Mouse (Mus musculus) mouse embryonic stem cell (cell line): ENCODE measurements at regions not wholly inside any gene's neighbourhood (a gene's known extent, or its start where the extent isn't known, plus 50 kb on each side); places are given as distances from the start of the nearest gene placed in this dataset.

ENCODE experiments used
- in situ Hi-C, 2 experiments: fragments of 300-500 bp; cut with MboI; formaldehyde crosslinking; loops; 1 replicate in 1 of 2; 3 replicates in 1 of 2; pipeline ENCODE4 v1.14.3; 2019 to 2020; ENCODE audit warnings: low sequenced_read_pairs in 2 of 2, low pct_unique_long_range_greater_than_20kb in 1 of 2, mixed read lengths in 1 of 2; ENCODE audit not compliant: unreplicated experiment in 1 of 2

DNA sequence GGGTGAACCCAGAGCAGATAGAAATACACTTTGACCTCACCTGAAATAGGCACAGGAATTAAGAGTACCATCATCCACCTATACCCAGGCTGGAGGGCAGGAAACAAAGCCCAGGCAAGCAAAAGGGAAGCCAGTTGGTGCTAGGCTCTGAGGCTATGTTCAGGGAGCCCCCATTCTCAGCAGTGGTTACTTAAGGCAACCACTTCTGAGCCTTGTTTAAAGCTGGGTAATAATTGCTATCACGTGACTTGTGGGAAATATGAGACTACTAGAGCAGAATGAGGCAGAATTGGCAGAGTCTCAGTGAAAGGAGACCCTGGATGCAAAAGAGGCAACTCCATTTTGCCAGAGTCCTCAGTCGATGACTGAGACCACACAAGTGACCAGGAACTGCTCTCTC, 401.5 kb downstream of the Insc start:
- in situ Hi-C loops, result no loop called here

DNA sequence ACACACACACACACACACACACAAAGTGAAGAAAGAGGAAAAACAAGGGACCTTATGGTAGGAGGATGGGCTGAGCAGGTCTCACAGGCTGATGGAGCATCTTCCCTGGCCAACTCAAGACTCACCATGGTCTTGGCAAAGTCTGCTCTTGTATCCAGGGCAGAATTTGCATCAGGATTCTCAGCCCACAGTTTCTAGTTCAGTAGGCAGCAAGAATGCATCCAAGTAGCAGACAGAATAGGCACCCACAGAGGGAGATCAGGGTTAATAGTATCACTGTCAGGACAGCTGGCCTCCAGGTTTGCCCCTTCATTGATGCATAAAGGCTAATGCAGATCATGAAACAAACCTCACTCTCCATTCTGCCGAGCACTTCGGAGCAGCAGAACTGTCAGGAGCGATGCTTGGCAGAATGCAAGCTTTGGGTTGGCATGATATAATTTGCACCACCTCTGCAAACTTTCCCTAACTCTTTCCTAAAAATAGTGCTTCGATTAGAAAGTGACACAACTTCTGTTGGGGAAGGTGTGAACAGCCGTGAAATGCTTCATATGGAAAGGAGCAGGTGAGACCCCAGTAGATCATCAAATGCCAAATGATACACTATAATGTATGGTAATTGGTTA, 404.0 kb downstream of the Insc start:
- in situ Hi-C loops, result no loop called here

DNA sequence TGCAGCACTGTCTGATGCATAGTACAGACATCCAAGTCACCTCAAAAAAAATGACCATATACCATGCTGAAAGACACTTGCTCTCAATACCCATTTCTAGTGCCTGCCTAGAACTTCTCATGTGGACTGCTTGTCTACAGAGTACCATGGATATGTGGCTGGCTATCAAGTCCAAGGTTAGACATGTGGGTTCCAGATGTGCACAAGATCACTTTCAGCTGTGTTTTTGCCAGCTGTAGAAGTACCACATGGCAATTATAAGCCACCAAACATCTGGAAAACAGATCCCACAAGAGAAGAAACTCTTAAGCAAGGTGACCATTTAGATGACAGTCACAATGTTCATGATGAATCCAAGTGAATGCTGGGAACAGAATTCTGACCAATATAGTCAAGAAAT, 409.8 kb downstream of the Insc start:
- in situ Hi-C loops, result no loop called here

DNA sequence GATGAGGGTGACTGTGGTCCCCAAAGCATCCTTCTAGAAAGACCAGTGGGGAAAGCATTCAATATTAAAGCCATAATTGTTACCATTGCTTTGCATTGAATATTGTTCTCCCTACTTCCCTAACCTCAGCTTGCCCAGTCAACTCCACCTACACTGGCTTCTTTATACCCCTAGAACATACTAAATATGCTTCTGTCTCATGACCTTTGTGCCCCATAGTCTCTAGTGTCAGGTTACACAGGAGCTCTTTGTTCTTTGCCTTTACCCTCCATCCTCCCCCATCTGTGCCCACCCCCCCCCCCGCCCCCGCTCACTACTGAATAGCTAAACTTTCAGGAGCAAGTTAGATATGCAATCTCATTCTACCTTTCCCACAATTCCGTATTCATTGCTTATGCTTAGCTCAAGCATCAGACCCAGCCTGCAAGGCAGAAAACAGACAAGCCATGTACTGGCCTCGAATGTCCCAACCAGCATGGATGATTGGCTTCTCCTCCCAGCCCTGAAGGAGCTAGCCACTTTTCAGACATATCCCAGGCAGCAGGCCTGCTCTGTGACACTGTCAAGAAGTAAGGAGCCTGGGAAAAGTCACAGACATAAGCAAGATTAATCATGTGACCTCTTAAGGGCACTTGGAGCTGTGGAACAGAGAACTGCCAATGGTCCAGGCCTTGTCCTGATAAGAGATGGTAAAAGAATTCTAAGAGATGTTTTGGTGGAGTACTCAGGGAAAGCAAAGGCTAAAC, 410.4 kb downstream of the Insc start:
- in situ Hi-C loops, result no loop called here

DNA sequence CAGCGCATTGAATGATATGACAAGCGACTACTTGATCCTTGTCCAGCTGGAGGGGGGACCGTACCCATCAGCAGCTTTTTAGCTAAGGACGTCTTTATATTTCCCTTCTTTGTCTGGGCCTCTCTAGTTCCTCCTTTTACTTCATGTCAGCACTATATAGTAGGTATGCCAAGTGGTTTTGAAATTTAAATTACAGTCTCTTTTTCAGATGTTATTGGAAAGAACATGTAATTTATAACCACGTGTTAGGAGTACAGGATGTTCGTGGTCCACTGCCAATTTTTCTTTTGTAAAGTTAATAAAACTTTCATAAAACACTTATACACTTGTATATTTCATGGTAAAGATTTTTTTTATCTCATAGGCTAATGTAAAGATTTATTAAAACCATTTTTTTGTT, 426.5 kb downstream of the Insc start:
- in situ Hi-C loops, result no loop called here

DNA sequence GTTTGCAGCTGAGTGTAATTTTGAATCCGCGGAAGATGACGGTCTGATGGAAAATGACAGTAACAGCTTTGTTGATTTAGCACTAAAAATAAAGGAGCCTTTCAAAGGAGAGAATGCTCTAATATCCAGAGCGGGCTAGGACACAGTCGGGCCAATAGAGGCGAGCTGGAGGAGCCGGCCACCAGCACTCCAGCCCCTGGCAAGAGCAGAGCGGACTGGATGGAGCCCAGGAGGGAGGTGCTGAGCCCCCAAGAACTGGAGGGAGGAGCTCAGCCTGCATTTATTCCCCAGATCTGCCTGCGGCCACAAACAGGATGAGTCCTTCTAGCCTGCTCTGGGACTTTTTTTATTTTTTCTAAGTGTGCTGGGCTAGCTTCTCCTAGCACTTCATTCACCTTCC, 426.9 kb downstream of the Insc start:
- in situ Hi-C loops, result no loop called here

DNA sequence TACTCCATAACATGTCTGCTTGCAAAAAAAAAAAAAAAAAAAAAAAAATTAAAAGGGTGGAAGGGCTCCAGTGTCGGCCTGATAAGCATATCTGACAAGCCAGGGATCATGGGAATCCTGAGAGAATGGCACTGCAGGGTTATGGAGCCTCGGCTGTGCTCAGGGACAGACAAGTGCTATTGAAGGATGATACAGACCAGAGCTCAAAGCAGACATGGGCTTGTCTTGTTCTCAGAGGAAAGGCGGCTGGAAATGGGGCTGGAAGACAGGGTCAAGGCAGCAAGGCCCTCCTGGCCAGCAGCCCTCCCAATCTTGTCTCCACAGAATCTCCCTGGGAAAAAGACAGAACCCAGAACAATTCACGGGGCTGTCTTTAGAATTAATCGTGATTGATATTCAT, 449.0 kb downstream of the Insc start:
- in situ Hi-C loops, result no loop called here

DNA sequence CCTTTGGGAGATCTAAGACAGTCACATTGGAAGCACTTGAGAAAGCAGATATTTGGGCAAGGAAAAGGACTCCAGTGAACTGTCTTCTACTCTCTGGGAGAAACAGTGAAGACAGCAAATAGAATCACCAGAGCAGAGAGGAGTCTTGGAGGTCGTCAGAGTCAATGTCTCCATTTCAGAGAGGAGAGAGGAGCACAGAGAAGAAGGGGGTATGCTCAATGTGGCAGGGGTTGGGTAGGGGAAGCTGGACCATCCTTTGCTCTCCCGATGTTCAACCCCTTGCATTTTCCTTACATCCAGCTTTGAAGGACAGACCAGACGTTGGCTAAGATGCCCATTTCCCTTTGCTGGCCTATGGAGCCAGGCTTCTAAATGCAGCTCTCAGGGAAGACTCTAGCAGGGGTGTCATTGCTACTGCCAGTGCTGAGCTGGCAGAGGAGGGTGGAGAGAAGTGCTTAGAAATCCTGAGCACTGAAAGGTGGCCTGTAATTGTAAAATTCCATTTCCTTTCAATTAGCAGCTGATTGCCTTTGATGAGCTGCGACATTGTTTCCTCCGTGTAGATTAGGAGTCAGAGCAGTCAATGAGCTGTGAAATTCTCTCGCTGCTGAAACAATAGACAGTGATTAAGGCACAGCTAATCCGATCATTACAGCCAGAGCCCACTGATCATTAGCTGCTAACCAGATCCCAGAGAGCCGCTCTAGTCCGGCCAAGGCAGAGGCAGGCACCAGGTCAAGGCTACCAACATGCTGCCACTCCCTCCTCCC, 449.7 kb downstream of the Insc start:
- in situ Hi-C loops, result no loop called here

DNA sequence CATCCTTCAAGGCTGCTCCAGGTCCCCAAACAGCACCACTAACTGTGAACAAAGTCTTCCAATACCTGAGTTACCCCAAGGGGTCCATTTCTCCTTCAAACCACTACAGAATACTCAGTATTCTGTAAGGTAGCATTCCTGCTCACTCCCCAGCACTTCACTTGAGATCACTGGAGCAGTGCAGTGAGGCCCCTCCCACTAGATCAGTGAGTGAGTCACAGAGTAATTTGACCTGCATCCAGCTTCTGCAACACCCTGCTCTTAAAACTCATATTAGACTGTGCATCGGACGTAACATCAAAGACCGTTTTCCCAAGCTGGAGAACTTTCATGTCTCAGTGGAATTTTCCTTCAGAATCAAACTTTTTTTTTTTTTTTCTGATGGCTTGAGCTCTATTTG, 461.4 kb downstream of the Insc start:
- in situ Hi-C loops, result loop anchor here (25.0 kb wide), 1 partner anchor 832 kb away; the partner anchor contains the start of genes 1110004F10Rik (in 2 of the 2) and Sox6 (in 2 of the 2)

DNA sequence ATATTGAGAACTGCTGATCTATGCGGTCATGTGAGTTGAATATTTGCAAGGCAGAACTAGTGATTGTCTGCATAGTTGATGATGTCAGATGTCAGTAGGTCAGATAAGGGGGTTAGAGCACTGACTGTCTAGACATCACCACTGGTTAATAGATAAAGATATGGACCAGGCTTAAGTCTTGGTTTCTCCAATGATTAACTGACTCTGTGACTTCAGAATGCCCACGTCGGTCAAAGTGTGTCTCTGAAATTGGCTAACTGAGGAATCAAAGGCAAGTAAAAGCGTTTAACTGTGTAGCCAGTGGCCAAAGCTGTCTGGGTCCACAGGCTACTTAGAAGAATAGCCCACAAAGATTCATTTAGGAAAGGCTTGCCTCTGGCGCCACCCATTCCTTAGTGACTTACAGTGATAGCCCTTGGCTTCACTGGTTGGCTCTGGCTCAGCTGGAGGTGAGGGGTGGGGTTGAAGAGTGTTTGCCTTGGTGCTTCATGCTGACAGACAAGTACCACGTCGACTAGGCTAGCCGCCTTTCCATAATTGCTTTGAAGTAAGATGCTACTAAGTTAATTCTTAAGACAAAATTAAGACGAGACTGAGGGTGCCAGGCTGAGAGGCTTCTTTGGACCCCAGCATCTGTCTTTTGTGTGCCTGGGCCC, 463.1 kb downstream of the Insc start:
- in situ Hi-C loops, result loop anchor here (25.0 kb wide), 1 partner anchor 831 kb away; the partner anchor contains the start of genes 1110004F10Rik (in 2 of the 2) and Sox6 (in 2 of the 2)

DNA sequence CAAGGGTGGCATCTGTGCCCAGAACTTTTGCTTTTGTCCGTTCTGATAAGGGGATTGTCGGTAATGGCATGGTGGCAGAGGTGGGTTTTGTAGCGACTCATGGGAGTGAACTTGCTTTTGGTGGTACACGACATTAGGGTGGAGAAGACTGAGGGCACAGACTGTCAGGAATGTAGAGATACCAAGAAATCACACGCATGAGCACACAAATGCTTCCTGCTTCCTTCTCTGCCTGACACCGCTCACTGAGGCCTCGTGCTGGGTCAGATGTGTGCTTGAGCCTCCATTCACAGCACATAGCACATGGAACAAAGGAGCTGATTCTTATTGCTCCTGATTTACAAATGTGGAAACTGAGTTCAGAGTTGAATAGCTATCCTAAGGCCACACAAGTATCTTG, 465.3 kb downstream of the Insc start:
- in situ Hi-C loops, result loop anchor here (25.0 kb wide), 1 partner anchor 829 kb away; the partner anchor contains the start of genes 1110004F10Rik (in 2 of the 2) and Sox6 (in 2 of the 2)

DNA sequence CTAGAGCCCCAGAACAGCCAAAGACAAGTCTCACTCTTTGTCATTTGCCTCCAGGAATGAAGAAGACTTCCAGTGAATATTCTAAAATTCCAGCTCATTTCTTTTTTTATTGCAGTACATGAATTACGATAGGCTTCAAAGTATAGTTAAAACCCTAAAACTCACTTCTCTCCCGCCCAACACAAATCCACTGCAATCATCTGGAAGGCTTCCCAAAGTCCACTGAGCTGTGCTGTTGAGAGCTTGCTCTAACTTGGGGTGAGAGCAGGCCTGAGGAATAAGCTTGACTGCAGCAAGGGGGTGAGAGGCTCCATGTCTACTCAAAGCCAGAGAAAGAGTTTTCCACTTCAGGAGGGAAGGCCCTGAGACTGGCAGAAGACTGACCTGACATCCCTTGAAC, 466.5 kb downstream of the Insc start:
- in situ Hi-C loops, result loop anchor here (25.0 kb wide), 1 partner anchor 827 kb away; the partner anchor contains the start of genes 1110004F10Rik (in 2 of the 2) and Sox6 (in 2 of the 2)

DNA sequence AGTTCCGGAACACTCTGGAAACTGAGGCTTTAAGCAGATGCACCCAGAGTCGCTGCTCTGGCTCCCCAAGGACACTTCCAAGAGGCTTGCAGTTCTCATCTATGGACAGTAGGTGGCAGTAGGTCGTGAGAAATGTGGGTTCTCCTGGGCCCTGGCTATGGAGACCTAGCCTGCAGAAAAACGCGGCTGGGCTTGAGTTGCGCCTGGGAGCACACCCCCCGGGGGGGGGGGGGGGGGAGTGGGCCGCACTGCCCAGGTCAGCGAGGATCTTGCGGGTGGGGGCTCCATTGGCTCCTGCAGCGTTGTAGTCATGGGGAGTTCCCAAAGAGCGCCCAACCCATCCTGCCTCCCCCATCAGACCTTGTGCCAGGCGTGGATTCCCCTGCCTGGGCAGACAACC, 473.3 kb downstream of the Insc start:
- in situ Hi-C loops, result loop anchor here (25.0 kb wide), 1 partner anchor 820 kb away; the partner anchor contains the start of genes 1110004F10Rik (in 2 of the 2) and Sox6 (in 2 of the 2)

DNA sequence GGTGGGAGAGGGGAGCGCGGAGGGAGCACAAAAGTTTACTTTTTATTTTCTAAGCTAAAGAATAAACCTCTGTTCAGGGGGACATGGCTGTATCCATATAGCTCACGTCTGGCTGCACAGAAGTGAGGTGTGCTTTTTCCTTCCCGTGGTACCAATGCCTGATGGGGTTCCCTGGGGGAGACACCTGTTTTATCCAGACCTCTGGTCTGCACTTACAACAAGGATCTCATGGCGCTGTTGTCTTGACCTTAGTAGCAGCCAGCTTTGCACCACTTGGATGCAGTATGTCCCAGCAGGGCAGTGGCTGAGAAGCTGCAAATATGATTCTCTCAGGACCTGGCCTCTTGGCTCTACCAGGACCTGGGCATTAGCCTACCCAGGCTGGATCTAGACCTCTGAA, 473.8 kb downstream of the Insc start:
- in situ Hi-C loops, result loop anchor here (25.0 kb wide), 1 partner anchor 820 kb away; the partner anchor contains the start of genes 1110004F10Rik (in 2 of the 2) and Sox6 (in 2 of the 2)

DNA sequence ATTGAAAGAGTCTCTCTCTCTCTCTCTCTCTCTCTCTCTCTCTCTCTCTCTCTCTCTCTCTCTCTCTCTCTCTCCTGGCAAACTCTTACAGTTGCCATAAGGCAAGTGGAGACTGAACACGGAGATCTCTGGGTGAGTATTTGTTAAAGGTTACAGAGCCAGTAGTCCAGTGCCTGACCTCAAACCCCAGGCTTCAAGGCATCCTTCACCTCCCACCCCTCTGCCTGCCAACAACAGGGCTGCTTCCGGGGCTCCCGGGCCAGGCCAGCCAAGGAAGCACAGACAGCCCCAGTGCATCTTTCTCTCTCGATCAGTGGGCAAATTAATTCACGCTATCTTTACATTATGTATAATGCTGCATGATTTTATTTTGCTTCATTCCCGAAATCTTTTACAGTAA, 474.2 kb downstream of the Insc start:
- in situ Hi-C loops, result loop anchor here (25.0 kb wide), 1 partner anchor 820 kb away; the partner anchor contains the start of genes 1110004F10Rik (in 2 of the 2) and Sox6 (in 2 of the 2)

DNA sequence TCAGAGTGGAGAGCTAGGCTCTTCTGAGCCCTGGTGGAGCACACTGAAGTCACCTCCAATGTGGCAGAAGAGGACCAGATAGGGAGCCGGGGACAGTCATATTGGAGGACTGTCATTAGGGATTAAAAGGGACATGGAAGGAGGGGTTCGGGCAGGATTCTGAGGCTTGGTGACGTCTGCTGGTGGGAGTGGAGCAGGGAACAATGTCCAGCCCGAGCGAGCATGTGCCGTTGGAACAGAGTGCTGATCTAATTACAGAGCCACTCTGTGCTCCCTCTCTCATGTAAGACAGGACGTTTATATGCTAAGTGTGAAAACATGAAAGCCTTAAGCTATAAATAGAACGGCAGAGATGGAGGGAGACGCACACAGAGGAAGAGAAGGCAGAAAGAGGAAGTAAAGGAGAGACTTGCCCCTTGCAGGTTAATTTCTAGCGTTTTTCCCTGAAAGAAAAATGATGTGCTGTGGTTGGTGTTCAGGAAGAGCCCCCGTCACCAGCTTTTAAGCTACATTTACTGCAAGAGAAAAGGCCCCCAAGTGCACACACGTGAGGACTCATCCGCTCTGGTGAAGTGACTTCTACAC, 475.2 kb downstream of the Insc start:
- in situ Hi-C loops, result loop anchor here (25.0 kb wide), 1 partner anchor 819 kb away; the partner anchor contains the start of genes 1110004F10Rik (in 2 of the 2) and Sox6 (in 2 of the 2)

DNA sequence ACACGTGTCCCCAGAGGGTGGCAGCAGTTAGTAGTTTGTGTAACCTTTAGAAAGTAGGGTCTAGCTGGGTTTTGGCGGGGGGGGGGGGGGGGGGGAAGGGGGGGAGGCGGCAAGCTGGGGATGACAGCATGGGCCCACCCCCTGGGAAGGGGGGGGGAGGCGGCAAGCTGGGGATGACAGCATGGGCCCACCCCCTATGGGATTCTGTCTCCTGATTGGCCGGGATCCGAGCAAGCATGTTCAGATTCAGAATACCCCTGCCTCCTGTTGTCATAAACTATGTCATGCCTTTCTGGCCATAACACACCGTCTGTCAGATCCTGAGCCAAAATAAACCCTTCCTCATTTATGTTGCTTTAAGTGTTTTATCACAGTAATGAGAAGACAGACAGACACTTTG, 479.1 kb downstream of the Insc start:
- in situ Hi-C loops, result loop anchor here (25.0 kb wide), 1 partner anchor 815 kb away; the partner anchor contains the start of genes 1110004F10Rik (in 2 of the 2) and Sox6 (in 2 of the 2)

DNA sequence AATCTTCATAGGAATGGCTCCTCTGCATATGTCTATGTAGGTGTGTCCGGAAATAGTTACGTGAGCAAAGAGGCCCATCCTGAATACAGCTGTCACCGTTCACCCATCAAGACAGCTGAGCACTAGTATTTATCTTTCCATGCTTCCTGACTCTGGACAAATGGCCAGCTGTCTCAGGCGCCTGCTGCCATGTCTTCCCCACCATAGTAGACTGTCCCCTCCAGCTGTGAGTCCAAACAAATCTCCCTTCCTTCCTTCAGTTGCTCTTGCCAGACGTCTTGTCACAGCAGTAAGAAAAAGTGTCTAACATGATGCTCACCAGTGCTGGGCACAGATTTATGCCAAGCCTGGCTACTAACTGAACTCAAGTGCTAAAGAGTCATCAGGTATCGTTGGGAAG, 487.0 kb downstream of the Insc start:
- in situ Hi-C loops, result no loop called here
